Mouse (Mus musculus) adrenal gland, postnatal 36 days (tissue): ENCODE results near the gene Dcaf5. TPM values are rescaled to one million over a fixed set of nuclear protein-coding genes. Genes with fewer than 3 reads are reported as not detected.
A peak's percentile ranks its signal among the peaks of the same experiment; 100 is the strongest.

ENCODE experiments used
- DNase-seq, 2 experiments: peaks; one replicate each; pipeline ENCODE4 v3.0.0; 2021; ENCODE audit warnings: mixed read lengths in 1 of 2
- long read RNA-seq, 2 experiments: library from polyadenylated mRNA; stranded (forward); transcript quantifications; one replicate each; pipeline ENCODE4 v2.0.0; 2021; ENCODE audit warnings: borderline sequencing depth in 2 of 2
- total RNA-seq, 2 experiments: library from RNA; stranded (reverse); gene quantifications; 2 replicates each; pipeline ENCODE4 v1.2.3; 2021

The Dcaf5 gene
- total RNA-seq: 10 to 100 TPM; 32.1 to 33.1 TPM
- long read RNA-seq, experiment 1, full-length matches to known transcripts: 1 of 8 reads
- long read RNA-seq, experiment 1, partial matches to known transcripts: 2 of 8 reads
- long read RNA-seq, experiment 1, other reads (novel, unspliced or antisense): 5 of 8 reads
- long read RNA-seq, experiment 2, full-length matches to known transcripts: 3 of 9 reads
- long read RNA-seq, experiment 2, partial matches to known transcripts: 0 of 9 reads
- long read RNA-seq, experiment 2, other reads (novel, unspliced or antisense): 6 of 9 reads

DNA sequence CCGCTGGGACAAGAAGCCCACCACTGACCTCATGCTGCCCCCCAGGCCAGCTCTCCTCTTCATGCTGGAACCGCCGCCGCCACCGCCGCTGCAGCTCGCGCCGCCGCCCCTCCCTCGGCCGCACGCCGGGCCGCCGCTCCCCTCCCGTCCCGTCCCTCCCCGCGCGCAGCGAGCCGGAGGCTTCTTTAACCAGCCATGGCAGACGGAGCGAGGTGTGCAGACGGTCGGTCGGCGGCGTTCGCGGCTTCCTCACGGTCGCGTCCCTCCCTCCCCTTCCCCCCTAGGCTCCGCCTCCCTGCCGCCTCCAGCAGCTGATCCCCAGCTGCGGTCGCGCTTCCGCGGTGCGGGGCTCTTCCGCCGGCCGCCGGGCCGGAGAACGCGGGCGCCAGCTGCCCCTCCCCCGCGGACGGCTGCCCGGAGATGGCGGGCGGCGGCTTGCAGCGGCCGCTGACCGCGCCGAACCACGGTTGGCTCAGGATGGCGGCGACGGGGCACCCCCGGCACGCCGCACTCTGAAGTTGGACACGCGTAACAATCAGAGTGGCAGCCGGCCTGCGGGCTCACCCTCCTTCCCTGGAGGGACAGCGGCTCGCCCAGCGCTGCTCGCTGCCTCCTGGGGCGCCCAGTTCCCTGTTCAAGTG lies at the start of gene Dcaf5:
Gene Dcaf5 (minus strand): TSS at position 266 of the 641 bp plus-strand sequence.
- DNase-seq: peak; percentile 87 to 92

DNA sequence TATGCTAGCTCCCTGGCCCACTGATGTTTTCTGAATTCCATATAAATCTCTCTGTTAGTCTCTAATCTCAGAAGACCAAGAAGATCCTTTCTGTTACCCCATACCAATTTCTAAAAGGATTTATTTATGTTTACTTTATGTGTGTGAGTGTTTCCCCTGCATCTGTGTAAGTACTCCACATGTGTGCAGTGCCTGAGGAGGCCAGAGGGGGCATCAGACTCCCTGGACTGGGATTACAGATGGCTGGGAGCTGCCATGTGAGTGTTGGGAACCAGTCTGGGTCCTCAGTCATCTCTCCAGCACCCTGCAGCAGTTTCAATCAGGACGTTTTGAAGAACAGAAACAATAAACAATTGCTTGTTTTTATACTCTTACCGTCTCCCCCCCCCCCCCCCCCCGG lies 47.0 kb upstream of the Dcaf5 start:
- DNase-seq: no peak

DNA sequence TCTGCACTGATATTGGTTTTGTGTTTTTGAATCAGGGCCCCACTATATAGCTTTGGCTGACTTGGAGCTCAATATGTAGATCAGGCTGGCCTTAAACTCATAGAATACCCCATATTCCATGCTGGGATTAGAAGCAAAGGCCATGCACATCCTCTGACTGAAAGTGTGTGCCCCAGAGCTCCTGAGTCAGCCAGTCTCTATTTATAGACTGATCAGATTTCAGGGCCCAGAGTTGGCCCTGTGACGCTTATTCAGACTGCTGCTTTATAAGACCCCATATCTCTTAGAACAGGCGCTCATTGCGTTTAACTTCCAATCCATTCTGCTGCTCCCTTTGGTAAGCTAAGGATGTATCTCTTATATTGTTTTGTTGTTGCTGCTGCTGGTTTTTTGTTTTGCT lies 43.6 kb upstream of the Dcaf5 start:
- DNase-seq: no peak

DNA sequence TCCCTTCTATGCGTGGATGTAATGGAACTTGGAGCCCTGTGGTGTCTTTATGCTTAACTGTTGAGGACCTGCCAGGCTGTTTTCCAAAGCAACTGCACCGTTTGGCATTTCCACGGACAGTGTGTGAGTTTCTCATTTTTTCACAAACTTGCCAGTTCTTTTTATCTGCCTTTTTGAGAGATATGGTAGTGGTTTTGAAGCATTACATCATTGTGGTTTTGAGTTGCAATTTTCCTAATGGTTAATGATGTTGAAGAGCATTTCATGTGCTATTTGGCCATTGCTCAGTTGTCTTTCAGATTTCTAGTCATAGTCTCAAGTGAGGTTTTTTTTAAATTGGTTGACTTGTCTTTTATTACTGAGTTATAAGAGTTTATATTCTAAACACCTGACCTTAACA lies 37.3 kb upstream of the Dcaf5 start:
- no peak for DNase-seq

DNA sequence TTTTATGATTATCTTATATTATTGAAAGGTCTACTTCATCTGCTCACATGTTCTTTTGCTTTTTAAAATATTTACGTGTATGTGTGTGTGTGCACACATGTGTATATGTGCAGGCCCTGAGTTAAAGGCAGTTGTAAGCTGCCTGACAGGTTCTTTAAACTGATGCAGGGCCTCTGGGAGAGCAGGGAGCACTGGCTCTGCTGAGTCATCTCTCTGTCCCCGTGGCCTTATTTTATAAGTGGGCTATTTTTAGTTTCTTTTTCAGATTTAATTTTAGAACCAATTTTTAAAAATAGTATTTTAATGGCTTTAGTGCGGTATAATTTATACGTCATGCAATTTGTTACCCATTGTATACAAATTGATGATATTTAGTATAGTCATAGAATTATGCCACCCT lies 35.5 kb upstream of the Dcaf5 start:
- peak; percentile 10 for DNase-seq

DNA sequence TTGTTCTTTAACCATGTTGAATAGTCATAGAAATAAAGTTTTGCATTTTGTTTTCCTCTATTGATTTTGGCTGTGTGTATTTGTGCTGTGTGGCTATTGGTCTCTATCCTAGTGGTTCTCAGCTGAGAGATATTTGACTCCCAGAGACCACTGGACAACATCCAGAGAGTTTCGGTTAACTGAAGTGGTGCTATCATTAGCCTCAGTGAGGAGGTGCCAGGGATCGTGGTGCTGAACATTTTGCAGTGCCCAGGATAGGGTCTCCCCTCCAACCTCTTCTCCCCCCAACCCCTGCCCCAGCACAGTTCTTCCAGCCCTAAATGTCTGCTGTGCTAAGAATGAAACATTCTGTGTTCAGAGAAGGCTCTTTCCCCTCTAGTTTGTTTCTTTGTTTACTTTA lies 33.8 kb upstream of the Dcaf5 start:
- no peak for DNase-seq

DNA sequence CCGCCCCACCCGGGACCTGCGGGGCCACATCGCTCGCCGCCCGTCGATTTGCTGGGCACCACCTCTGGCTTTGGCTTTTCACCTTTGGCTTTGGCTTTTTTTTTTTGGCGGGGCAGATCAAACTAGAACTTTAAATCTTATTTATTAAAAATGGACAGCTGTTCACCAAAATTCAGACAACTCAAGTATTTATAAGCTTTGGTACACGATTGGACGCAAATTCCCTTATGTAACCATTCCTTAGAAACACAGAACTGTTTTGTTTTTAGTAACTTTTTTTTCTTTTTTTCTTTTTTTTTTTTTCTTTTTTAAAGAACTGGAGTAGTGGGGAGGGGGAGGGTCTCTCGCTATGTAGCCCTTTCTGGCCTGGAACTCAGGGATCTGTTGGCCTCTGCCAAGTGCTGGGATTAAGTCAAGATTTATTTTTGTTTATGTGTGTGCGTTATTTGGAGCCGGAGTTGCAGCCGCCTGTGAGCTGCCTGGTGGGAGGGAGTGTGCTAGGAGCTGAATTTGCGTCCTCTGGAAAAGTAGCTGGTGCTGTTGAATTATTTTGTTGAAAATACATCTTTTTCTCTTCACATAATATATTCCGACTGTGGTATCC lies 27.4 kb upstream of the Dcaf5 start:
- peak in 1 of 2 experiments; percentile 2 for DNase-seq

DNA sequence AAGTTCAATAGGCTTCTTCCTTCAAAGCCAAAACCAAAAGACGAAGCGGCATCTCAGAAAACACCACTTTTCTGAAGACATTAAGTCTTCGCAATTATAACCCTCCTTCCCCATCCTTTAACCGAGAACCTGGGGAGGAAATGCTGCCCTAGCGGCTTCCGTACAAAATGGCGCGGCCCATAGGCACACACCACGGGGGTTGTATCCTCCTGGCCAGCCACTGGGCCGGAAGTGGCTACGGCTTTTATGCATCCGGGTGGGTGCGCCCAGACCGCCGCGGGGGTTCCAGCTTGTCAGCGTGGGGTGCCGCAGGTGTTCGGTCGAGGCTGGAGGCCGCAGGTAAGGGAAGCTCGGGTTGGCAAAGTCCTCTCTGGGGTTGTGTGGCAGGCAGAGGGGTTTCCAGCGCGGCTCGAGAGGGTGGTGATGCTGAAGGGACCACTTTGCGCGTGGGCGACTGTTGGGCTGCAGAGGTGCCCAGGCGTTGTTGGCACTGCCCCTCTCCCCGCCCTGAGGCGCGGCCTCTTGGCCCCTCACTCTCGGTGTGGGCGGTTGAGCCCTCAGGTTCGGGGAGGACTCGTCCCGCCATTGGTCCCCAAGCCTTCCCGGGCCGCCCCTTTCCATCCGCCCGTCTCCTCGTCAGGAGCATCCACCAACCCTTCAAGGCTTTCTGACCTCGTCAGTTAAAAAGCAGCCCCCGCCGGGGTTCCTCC lies 26.7 kb upstream of the Dcaf5 start, which contains the start of gene Exd2:
Gene Exd2 (plus strand): TSS at position 154 of the 710 bp plus-strand sequence.
- peak; percentile 94 to 95 for DNase-seq

DNA sequence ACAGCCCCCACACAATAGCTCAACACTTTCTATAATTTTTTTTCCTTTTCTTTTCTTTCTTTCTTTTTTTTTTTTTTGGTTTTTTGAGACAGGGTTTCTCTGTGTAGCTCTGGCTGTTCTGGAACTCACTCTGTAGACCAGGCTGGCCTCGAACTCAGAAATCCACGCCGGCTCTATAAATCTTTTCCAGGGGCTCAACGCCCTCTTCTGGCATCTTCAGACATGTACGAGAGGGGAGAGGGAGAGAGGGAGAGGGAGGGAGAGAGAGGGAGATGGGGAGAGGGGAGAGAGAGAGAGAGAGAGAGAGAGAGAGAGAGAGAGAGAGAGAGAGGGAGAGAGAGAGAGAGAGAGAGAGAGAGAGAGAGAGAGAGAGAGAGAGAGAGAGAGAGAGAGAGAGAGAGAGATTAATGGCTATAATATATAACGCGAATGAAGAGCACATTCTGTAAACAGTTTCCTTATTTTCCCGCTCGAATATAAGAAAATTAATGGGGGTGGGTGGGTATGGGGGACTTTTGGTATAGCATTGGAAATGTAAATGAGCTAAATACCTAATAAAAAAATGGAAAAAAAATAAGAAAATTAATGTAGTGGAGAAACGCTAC lies 26.0 kb upstream of the Dcaf5 start:
- DNase-seq: peak in 1 of 2 experiments; percentile 17

DNA sequence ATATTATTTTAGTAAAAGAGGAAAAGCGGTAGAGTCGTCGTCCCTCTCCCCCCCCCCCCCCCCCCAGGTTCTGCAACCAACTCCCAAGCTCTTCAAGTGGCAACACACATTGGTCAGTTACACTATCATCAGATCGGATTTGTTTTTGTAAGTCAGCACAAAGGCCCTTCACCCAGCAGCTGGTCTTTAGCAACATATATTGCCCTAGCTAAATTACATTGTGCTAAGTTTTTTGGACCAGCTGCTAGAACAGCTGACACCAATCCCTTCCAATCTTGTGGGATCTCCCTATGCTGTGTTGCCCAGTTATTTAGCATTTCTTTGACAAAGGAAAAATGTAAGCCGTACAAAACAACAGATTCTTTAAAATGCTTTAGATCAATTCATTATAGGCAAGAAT lies 21.6 kb upstream of the Dcaf5 start:
- no peak for DNase-seq

DNA sequence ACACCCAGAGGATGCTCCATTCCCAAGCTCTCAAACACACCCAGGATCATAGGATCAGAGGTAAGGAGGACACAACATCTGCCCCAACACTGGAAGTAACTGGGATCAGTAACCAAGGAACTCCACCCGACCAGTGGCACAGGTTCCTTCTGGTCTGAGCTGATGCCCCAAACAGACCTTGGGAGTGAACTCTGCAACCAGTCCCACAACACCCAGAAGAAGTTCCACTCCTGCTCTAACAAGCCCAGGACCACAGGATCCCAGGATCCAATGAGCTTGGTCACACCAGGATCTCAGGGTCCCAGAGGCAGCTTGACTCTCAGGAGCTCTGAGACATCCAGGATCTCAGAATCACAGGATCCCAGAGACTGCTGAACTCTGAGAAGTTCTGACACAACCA lies 17.1 kb upstream of the Dcaf5 start:
- no peak for DNase-seq

DNA sequence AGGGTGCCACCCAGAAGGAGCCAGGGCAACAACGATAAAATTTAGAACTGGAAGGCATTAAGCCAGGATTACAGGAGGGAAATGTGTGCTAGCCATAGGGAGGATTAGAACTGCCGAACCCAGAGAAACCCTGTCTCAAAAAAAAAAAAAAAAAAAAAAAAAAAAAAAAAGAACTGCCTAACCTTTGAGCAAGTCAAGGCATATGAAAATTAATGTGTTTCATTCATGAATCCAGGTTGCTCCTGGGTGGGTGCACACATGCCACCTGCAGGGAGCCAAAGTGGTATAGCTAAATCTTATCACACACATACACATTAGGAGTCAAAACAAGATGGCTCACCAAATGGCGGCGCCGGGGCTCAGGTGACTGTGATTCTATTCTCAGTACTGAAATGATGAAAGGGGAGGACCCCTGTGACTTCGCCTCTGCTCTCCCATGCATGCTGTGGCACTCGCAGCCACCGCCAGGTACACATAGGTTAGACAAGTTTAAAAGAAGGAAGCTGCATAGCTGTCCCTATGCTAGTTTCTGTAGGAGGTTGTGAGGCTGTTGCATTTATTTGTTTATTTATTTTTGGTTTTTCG lies 8.2 kb upstream of the Dcaf5 start:
- DNase-seq: no peak

DNA sequence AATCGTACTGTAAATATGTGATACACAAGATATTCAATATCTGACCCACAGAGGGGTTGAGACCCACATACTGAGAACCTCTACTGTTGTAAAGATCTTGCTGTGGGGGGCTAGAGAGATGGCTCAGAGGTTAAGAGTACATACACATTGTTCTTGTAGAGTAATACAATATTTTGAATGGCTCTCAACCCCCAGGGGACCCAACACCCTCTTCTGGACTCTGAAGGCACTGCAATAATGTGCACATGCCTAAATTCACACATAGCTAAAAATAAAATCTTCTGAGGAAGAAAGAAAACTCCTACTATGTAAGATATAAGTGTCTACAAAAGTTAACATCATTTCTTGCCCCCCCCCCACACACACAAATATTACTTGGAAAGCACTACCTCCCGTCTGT lies 4.6 kb upstream of the Dcaf5 start:
- peak in 1 of 2 experiments; percentile 33 for DNase-seq

DNA sequence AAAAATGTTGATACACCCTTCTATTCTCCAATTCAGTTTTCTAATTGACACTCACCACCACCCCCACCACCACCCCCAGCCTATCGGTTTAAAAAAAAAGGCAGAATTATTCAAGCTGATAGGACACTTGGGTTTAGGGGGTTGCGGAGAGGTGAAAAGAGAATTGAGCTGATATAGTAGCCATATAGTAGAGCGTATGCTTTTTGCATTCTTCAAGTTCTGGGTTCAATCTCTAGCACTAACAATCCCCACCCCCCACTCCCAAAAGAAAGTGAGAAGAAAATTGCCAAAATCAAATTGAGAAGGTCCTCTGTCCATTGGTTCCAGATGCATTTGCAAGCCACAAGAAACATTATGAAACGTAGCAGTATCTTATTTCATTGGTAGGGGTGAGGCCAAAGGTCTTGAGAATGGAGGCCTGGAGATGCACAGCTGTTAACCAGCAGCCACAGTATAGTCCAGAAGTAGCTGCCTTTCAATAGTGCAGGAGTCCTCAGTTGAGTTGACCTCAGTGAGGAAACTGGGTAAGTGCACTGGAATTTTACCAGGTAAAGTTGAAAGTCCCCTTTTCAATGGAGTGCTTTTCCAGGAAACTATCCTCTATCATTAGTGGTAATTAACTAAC lies 762 bp upstream of the Dcaf5 start:
- no peak for DNase-seq

DNA sequence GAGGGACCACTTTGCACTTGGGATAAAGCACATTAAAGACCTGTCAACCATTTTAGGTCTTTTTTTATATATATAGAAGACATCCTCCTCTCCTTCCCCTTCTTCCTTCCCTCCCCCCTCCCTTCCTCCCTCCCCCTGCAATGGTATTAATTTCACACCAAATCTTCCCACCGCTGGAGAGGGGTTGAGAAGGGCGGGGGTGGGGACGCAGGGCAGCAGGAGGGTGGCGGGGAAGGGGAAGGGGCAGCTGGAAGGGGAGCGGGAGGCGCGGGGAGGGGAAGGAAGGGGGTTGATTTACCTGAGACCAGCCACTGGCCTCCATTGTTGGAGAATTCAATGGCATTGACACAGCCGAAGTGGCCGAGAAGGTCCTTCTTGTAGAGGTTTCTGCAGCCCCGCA lies 514 bp downstream of the Dcaf5 start:
- no peak for DNase-seq

DNA sequence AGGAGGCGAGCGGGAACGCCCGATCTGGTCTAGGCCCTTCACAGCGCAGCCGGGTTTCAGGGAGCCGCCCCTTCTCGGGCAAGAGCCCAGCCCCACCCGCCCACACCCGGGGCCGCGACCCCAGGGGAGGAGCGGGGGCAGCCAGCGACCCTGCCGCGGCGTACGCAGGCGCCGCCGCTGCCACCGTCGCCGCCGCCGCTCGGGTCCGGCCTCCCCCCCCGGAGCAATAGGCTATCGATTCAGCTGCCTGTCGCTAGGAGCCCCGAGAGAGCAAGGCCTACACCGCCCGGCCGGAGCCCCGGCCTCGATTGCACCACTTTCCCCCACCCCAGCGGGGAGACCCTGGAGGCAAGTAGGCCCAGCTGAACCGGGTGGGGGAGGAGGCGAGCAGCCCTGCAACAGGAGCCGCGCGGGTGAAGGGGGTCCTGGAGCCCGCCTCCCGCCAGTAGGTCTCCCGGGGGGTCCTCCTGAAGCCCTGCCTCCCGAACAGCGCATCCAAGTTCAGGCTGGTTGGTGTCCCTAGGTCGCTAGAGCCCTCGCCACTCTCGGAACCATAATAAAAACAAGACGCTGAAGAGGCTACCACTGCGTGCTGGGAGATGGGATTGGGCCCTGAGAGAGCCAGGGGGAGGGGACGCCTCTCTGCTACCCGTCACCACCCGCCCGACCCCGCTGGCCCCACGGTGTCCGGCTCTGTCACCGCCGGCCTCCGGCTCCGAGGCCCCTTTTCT lies 1.3 kb downstream of the Dcaf5 start:
- peak; percentile 77 to 83 for DNase-seq

DNA sequence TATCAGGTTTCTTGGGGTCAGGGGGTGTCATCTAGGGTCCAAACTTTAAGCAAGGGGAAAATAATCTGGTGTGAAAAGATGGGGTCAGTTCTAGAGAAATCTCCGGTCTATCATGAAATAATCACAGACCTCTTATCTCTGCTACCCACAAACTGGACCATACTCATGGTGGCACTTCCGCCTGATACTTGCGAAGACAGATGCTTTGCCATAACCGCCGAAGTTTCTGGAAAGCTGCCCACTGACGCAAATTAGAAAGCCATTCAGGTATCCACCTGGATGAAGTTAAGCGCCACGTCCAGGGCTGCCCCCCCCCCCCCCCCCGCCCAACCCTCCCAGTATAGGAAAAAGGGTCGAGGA lies 1.8 kb downstream of the Dcaf5 start:
- no peak for DNase-seq

DNA sequence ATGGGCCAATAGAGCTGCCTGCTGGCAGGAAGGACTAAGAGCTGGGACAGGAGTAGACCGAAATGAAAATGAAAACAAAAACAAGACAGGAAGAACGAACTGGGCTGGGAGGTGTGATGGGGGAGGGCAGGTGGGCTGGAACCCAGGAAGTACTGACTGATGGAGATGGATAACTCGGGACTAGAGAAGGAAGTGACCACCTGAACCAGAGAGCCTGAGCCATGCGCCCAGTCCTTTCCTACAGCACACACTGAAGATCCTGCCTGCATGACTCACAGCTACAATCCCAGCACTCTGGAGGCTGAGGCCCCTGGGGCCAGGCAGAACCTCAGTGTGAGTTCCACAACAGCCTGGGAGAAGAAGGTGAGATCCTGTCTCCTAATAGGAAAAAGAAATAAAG lies 3.1 kb downstream of the Dcaf5 start:
- DNase-seq: peak; percentile 41 to 51

DNA sequence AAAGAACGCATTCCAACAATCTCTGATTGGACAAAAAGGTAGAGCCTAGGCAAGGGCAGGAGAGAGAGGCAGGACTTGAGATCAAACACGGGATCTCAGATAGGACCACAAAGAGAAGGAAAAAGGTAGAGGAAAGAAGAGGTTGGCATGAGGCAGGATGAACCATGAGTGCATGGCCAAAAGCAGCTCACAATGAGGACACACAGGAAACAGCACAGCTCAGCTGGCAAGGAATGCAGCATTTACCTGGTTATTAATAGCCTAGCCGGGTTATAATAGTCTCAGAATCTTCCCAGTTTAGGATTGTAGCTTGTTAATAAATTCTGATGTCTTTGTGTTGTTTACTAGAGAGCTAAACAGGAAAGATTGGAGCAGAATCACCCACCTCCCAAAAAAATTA lies 8.7 kb downstream of the Dcaf5 start:
- DNase-seq: no peak

DNA sequence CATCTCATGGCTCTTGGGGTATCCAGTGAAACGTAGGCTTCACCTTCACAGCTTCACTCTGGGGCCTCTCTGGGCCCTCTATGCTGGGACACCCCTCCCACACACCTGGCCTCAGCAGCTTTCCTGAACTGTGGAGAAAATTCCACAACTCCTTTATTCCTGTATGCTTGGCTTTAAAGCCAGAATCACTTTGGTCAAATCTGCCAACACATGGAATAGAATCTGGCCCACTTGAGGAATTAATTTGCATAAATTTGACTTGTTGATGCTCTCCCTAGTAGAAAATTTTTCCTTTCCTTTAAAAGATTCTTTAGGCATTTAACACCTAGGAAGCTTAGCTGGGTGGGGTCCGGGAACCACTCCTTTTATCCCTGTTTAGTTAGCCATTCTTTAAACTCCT lies 21.3 kb downstream of the Dcaf5 start:
- no peak for DNase-seq

DNA sequence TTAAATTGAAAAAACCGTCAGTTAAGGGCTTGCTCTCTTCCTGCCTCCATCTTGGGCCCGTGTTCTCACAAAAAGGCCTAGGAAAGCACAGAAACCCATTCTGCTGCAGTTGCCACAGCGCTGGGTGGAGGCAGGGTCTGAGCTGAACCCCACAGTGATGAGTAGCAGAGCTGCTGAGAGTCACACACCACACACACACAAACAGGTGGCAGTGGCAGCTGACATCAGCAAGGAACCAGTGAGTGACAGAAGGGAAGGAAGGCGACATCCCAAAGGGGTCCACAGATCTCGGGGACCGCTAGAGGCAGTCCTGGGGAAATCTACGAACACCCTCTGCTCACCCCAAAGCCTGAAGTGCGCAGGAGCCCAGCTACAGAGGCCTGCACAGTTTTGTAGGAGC lies 25.5 kb downstream of the Dcaf5 start:
- no peak for DNase-seq
